Mouse (Mus musculus): ENCODE measurements around the gene Srp68.

DNA sequence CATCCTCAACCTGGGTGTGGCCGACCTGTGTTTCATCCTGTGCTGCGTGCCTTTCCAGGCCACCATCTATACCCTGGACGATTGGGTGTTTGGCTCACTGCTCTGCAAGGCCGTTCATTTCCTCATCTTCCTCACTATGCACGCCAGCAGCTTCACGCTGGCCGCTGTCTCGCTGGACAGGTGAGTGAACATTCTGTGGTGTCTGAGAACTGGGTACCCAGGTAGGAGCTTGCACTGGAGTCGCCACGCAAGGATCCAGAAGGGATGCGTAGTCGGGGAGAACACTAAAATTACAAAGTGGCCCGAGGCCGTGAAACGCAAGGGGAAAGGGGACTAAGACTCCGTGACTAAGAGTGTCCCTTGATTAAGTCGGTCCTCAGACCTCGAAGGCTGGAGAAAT lies 7.7 kb upstream of the Srp68 start:
- TF ChIP-seq CTCF (IDR thresholded peaks at IDR 0.05; ENCODE audit: low read depth, low read length) (no peak), POLR2A (IDR thresholded peaks at IDR 0.05; ENCODE audit: extremely low read depth, insufficient read depth, low read length) (no peak)
